Mouse (Mus musculus) Patski (cell line): ENCODE measurements at regions not wholly inside any gene's neighbourhood (a gene's known extent, or its start where the extent isn't known, plus 50 kb on each side); places are given as distances from the start of the nearest gene placed in this dataset.

Source experiments
- ATAC-seq: fragments of 100-300 bp; one replicate; pipeline ENCODE4 v1.8.0; 2021
- CTCF ChIA-PET: fragments of 350-600 bp; sonication (Branson Sonifier 250); formaldehyde crosslinking; loops from one replicate; lab custom pipeline; 2022; ENCODE audit warnings: inconsistent platforms; lab: Charles Lee
- POLR2A ChIA-PET: fragments of 350-600 bp; sonication (Branson Sonifier 250); formaldehyde crosslinking; loops from one replicate; lab custom pipeline; 2022; ENCODE audit warnings: antibody characterized with exemption, inconsistent platforms; lab: Charles Lee
- DNase-seq: peaks from one replicate; pipeline ENCODE4 v3.0.0-alpha.2; 2011; ENCODE audit warnings: low read depth, low spot score
- H3K27me3 ChIP-seq: fragments of 371-371 bp; one replicate; pipeline ENCODE4 v1.5.1; 2021
- CTCF ChIP-seq: fragments of 100-300 bp; IDR thresholded peaks from one replicate; pipeline ENCODE4 v1.5.1; 2021
- in situ Hi-C: fragments of 300-500 bp; cut with MboI; formaldehyde crosslinking; loops from 3 replicates; pipeline ENCODE4 v1.11.1; 2018; ENCODE audit warnings: low pct_unique_long_range_greater_than_20kb, mixed read lengths

GRCm38 (mm10) chr1:78761061-78761515, 55.5 kb upstream of the Kcne4 start:
- POLR2A ChIA-PET = interaction anchor here (0.6 kb wide), 1 partner anchor 98 kb away, joined by 3 read pairs; no protein-coding TSS in a partner anchor
- H3K27me3 ChIP-seq = no peaks in the 10 kb centered on the region
- CTCF ChIA-PET = interaction anchor here (1.3 kb wide), 1 partner anchor 36 kb away, joined by 3 read pairs; no protein-coding TSS in a partner anchor
- TF ChIP-seq CTCF = no peak
- in situ Hi-C loops = no loop called here
- DNase-seq (no peak), ATAC-seq (no peak)
